Mouse (Mus musculus): Measurements from ENCODE around the gene Ssr2. TPM values are rescaled to one million over a fixed set of nuclear protein-coding genes. Genes with fewer than 3 reads are reported as not detected.
"Not testable (repeated sequence)": the region's sequence is repeated elsewhere in the genome, so short reads cannot be mapped to it uniquely, and the experiment has no call there.

Ssr2 gene
- total RNA-seq, 1 experiment from 2014 or later: 110 TPM

DNA sequence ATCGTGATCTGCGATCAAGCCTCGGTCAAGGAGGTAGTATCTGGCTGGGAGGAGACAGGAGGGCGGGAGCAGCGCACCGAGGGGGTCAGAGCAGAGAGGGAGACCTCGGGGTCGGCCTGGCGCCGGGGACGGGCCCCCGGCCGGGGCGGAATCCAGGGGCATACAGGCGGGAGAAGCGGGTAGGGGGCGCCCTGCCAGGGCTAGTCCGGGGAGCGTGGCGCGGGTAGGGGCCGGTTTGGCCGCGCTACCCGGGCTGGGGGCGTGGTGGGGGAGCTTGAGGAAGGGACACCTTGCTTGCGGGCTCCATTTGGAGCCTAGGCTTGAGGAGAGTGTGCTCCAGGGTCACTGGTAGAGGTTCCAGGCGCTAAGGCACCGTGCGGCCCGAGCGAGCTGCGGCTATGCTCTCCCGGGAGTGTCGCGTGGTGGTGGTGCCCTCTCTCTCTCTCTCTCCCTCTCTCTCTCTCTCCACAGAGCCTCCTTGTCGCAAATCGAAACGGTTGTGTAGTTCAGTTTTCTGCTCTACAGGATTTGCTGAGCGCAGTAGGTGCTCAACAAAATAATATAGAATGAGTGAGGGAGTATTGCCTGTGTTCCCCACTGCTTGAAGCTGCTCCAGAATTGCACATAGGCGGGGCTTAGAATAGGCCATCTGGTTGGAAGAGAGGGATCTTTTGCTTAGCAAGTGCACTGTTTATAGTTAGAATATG, 21.6 kb upstream of the Ssr2 start:
- no peak for ATAC-seq (replicated peaks in 1 of 2; ENCODE audit: insufficient read depth in 1 of 2, low FRiP score in 2 of 2, low TSS enrichment in 1 of 2, low read depth in 1 of 2, poor library complexity in 2 of 2, severe bottlenecking in 2 of 2)

DNA sequence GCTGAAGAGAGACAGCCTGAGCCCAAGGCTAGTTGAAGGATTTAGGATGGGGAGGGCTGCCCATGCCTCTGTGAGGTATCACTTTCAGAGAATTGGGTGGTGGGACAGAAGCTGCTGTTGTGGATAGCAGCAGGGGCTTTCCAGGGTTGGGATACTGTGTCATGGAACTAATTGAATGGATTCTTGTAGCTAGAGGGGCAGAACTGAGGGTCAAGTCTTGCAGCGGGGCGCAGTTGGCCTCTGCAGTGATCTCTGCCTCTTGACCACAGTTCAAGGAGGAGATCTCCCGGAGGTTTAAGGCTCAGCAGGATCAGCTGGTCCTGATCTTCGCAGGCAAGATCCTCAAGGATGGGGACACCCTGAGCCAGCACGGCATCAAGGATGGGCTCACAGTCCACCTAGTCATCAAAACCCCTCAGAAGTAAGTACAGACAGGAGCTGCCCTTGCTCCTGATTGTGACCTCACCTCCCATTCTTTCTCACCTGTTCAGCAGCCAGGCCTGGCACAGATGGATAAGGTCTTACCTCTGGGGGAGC, 20.5 kb upstream of the Ssr2 start:
- ATAC-seq (replicated peaks in 1 of 2; ENCODE audit: insufficient read depth in 1 of 2, low FRiP score in 2 of 2, low TSS enrichment in 1 of 2, low read depth in 1 of 2, poor library complexity in 2 of 2, severe bottlenecking in 2 of 2): no peak

DNA sequence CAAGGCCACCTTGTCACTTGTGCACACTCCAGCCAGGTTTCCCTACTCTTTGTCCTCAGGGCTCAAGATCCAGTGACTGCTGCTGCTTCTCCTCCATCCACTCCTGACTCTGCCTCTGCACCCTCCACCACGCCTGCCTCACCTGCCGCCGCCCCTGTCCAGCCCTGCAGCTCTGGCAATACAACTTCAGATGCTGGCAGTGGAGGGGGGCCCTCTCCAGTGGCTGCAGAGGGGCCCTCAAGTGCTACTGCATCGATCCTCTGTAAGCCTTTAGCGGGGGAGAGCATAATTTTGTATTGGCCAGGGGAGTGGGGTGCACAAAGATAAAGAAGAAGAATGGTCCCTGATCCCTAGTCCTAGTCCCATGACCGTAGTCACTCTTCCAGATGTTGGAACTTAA, 19.9 kb upstream of the Ssr2 start:
- no peak for ATAC-seq (replicated peaks in 1 of 2; ENCODE audit: insufficient read depth in 1 of 2, low FRiP score in 2 of 2, low TSS enrichment in 1 of 2, low read depth in 1 of 2, poor library complexity in 2 of 2, severe bottlenecking in 2 of 2)

DNA sequence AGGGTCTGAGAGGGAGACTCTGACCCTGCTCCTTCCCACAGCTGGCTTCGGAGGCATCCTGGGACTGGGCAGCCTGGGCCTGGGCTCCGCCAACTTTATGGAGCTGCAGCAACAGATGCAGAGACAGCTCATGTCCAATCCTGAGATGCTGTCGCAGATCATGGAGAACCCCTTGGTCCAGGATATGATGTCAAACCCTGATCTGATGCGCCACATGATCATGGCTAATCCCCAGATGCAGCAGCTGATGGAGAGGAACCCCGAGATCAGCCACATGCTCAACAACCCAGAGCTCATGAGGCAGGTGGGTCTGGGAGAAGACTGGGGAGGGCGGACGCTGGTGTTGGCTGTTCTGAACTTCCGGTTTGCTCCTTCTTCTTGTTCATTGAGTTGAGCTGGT, 19.1 kb upstream of the Ssr2 start:
- ATAC-seq (replicated peaks in 1 of 2; ENCODE audit: insufficient read depth in 1 of 2, low FRiP score in 2 of 2, low TSS enrichment in 1 of 2, low read depth in 1 of 2, poor library complexity in 2 of 2, severe bottlenecking in 2 of 2): no peak

DNA sequence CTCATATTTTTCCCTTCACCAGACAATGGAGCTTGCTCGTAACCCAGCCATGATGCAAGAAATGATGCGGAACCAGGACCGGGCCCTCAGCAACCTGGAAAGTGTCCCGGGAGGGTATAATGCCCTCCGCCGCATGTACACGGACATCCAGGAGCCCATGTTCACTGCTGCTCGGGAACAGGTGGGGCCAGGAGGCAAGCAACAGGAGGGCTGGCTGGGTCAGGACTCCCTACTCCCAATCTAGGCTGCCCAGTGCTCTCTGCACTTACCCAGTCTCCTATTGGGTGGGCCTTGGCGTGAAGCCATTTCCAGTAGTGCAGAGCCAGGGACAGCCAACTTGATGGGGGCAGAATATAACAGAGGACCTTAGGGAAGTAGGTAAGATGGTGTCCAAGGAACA, 16.1 kb upstream of the Ssr2 start:
- ATAC-seq (replicated peaks in 1 of 2; ENCODE audit: insufficient read depth in 1 of 2, low FRiP score in 2 of 2, low TSS enrichment in 1 of 2, low read depth in 1 of 2, poor library complexity in 2 of 2, severe bottlenecking in 2 of 2): no peak

DNA sequence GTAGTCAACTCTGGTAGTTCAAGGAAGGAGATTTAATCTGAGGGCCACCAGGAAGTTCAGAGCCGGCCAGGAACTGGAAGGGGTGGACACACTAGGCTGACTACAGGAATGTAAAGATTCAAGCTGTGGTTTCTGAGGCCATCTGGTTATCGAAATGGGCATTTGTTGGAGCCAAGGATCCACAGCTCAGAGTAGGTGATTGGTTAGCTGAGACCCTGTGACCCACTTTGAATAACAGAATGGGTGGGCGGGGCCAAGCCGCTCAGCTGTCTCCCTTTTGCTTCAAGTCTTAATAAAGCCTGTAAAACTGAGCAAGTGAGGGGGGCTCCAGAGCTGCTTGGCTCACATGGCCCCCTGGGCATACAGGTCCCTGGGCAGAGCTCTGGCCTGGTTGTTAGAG, 13.7 kb upstream of the Ssr2 start:
- no peak for ATAC-seq (replicated peaks in 1 of 2; ENCODE audit: insufficient read depth in 1 of 2, low FRiP score in 2 of 2, low TSS enrichment in 1 of 2, low read depth in 1 of 2, poor library complexity in 2 of 2, severe bottlenecking in 2 of 2)

DNA sequence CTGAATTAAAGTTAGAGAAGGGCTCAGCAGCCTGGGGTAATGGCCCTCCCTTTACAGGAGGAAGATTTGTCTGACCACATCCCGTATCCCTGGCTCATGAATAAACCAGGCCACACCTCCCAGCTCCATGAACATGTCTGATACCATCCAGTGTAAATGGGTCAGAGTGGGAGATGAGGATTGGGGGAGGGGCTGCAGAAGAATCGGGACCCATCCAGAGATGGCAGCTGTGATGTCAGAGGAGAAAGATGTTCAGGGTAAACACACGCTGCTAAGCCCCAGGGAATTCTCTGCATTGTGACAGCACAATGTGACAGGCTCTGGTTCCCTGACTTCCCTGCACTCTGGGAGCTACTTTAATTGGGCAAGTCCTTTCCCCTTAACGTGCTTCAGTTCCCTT, 12.2 kb upstream of the Ssr2 start:
- no peak for ATAC-seq (replicated peaks in 1 of 2; ENCODE audit: insufficient read depth in 1 of 2, low FRiP score in 2 of 2, low TSS enrichment in 1 of 2, low read depth in 1 of 2, poor library complexity in 2 of 2, severe bottlenecking in 2 of 2)

DNA sequence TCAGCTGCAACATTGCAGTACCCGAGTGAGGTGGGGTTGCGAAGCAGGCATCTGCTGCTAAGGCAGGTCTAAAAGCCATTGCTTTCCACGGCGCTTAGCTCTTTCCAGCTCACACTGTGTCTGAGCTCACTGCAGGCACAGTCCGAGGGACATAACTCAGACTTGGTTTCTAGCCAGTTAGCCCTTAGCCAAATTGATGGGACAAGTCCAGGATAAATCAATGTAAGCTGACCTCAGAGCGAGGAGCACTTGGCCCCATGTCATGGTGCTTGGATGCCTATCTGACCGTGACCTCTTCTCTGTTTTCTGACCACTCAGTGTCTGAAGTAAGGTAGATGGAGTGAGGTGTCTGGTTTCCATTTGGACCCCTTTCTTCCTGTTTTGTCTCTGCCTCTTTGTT, 11.7 kb upstream of the Ssr2 start:
- no peak for ATAC-seq (replicated peaks in 1 of 2; ENCODE audit: insufficient read depth in 1 of 2, low FRiP score in 2 of 2, low TSS enrichment in 1 of 2, low read depth in 1 of 2, poor library complexity in 2 of 2, severe bottlenecking in 2 of 2)

DNA sequence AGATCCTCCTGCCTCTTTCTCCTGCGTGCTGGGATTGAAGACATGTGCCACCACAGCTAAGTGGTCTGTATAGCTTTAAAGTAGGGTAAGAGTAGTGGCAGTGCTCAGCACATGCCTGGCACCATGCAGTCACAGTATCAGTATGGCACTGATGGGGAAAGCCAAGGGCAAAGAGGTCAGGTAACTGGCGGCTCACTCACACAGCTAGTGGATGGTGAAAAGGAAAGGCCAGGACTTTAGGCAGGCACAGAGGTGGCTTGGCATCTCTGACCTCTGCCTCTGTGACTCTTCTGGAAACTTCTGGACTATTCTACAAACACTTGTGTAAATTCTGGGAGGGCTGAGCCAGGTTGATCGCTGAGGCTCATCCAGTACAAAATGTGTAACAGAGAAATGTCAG, 9.6 kb upstream of the Ssr2 start:
- no peak for ATAC-seq (replicated peaks in 1 of 2; ENCODE audit: insufficient read depth in 1 of 2, low FRiP score in 2 of 2, low TSS enrichment in 1 of 2, low read depth in 1 of 2, poor library complexity in 2 of 2, severe bottlenecking in 2 of 2)

DNA sequence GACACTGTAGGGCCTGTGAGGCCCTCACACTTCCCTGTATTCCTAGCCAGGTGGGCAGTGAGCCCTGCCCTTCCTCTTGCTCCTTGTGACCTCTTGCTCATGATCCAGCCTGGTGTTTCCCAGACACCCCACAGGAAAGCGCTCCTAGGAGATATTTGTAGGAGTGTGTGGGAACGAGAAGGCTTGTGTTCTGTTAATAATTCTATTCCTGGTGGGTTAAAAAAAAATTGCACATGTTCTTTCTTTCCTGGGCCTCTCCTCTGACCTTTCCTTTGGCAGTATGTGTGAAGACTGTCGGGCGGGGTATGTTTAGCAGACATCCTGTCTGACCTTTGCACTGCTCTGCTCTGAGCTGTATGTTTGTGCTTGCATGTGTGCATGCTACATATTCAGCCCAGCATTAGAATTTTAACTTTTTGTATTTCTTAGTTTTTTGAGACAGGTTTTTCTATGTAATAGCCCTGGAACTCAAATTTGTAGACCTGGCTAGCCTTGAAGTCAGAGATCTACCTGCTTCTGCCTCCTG, 9.1 kb upstream of the Ssr2 start:
- no peak for ATAC-seq (replicated peaks in 1 of 2; ENCODE audit: insufficient read depth in 1 of 2, low FRiP score in 2 of 2, low TSS enrichment in 1 of 2, low read depth in 1 of 2, poor library complexity in 2 of 2, severe bottlenecking in 2 of 2)

DNA sequence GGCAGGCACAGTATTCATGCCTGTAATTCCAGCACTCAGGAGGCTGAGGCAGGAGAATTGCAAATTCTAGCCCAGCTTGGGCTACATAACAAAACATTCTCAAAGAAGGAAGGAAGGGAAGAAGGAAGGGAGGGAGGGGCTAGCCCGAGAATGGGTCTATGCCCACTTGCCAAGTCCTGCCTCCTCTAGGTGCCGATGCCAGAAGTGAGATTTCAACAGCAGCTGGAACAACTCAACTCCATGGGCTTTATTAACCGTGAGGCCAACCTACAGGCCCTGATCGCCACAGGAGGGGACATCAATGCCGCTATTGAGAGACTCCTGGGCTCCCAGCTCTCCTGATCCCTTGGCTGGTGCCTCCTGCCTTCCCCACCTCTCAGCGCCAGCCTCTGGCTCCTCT, 7.8 kb upstream of the Ssr2 start:
- no peak for ATAC-seq (replicated peaks in 1 of 2; ENCODE audit: insufficient read depth in 1 of 2, low FRiP score in 2 of 2, low TSS enrichment in 1 of 2, low read depth in 1 of 2, poor library complexity in 2 of 2, severe bottlenecking in 2 of 2)

DNA sequence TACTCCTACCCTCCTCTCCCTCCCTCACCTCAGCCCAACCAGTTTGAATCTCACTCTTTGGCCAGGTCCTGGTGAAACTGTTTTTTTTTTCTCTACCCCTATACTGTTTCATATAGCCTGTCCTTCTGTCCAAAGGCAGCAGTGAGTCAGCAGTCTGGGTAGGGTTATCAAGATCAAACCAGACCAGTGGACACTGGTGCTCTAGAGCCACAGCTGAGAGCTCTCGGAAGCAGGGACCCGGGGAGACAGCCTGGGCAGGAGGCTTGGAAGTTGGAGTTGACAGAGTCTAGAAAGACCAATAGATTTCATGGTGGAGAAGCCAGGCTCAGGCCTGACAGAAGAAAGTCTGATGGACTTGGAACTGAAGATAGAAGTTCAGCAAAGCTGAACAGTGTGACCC, 7.1 kb upstream of the Ssr2 start:
- no peak for ATAC-seq (replicated peaks in 1 of 2; ENCODE audit: insufficient read depth in 1 of 2, low FRiP score in 2 of 2, low TSS enrichment in 1 of 2, low read depth in 1 of 2, poor library complexity in 2 of 2, severe bottlenecking in 2 of 2)

DNA sequence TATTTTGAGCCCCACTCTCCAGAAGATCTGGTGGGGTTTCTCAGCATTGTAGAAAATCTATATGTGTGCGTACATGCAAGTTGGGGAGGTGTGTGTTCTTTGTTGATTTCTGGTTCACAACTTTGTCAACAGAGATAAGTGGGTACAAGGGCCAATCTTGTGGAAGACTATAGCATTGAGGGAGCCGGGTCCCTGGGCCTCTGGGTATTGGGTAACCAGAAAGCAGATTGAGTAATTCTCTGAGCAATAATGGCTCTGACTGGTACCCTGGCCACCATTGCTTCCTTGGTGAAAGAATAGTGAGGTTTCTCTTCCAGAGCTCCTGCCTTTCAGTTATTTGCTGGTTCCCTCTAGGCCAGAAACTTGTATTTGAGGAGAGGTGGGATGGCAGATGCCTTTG, 6.6 kb upstream of the Ssr2 start:
- no peak; a peak in 1 of 4 replicates for ATAC-seq (replicated peaks in 1 of 2; ENCODE audit: insufficient read depth in 1 of 2, low FRiP score in 2 of 2, low TSS enrichment in 1 of 2, low read depth in 1 of 2, poor library complexity in 2 of 2, severe bottlenecking in 2 of 2)

DNA sequence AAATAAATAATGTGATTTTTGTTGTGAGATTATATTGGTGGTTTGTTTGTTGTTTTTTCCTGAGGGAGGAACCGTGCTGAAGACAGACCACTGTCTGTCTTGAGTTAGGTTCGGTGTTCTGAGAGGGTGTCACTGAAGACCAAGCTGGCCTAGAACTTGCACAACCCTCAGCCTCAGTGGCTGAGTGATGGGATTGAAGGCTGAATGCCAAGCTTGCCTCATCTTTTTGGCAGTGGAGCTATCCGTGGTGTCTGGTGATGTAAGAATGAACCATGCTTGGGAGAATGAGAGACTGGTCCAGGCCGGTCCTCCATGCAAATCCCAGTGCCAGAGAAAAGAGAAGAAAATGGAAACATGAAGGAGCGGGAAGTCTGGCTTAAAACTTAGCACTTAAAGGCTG, 6.0 kb upstream of the Ssr2 start:
- ATAC-seq (replicated peaks in 1 of 2; ENCODE audit: insufficient read depth in 1 of 2, low FRiP score in 2 of 2, low TSS enrichment in 1 of 2, low read depth in 1 of 2, poor library complexity in 2 of 2, severe bottlenecking in 2 of 2): no peak

DNA sequence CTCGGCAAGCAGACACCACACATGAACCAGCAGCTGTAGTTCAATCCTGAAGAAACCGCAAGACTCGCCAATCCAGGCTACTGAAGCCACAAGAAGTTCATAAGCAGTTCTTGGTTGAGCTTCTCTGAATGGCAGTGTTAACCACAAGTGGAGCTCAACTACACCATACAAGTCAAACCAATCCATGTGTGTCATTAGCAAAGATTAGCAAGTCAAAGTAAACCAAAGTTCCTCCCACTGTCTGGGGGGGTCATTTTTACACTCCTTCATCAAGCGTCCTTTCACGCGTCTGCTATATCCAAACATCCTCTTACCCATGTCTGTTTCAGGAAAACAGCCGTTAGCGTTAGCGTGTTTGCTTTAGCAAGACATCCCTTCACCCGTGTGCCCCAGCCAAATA, 5.3 kb upstream of the Ssr2 start:
- no peak for ATAC-seq (replicated peaks in 1 of 2; ENCODE audit: insufficient read depth in 1 of 2, low FRiP score in 2 of 2, low TSS enrichment in 1 of 2, low read depth in 1 of 2, poor library complexity in 2 of 2, severe bottlenecking in 2 of 2)

DNA sequence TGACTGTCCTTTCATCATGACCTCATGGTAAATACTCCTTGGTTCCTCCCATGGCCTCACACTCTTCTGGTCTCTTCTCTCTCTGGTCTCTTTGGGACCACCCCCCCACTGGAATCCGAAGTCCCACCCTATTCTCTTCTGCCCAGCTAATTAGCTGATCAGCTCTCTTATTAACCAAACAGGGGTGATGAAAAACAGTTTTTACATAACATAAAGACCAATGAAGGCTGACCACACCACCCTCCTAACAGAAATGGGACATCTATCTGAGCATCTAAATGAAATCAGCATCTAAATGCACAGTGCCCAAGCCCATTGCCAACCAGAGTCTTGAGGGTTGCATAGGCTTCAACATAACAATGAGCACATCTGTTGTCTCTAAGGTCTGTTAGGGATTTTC, 3.8 kb upstream of the Ssr2 start:
- ATAC-seq (replicated peaks in 1 of 2; ENCODE audit: insufficient read depth in 1 of 2, low FRiP score in 2 of 2, low TSS enrichment in 1 of 2, low read depth in 1 of 2, poor library complexity in 2 of 2, severe bottlenecking in 2 of 2): no peak

DNA sequence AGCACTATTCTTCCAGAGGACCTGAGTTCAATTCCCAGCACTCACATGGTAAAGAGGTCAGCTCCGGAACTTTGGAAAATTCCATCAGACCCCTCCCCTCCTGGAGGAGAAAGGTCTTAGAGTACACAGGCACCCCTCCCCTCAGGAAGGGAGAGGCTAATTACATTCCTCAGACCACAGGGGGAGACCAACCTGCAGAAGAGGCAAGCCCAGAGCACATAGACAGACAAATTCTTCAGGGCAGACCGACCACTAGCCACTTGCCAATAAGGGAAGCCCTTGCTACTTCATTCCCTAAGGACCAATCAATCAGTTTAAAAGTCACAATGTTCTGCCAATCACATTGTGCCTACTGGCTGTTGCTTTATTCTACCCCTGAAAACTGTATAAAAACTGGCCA, 2.8 kb upstream of the Ssr2 start:
- no peak for ATAC-seq (replicated peaks in 1 of 2; ENCODE audit: insufficient read depth in 1 of 2, low FRiP score in 2 of 2, low TSS enrichment in 1 of 2, low read depth in 1 of 2, poor library complexity in 2 of 2, severe bottlenecking in 2 of 2)

DNA sequence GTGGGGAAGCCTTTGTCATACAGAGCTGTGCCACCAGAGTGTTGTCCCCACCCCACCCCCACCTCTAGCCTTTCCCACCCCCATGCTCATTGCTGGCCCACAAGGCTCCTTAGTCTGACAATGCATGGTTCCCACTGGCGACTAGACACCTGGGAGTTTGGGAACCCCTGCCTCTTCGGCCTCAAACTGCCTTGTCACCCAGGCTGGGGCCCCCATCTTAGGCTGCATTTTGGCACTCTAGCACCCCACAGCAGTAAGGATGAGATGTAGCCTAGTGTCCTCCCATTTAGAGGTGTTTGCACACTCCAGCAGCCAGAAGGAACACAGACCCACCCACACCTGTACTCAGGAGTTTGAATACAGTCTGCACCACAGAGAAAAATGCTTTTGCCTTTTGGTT, 1.9 kb upstream of the Ssr2 start:
- no peak for ATAC-seq (replicated peaks in 1 of 2; ENCODE audit: insufficient read depth in 1 of 2, low FRiP score in 2 of 2, low TSS enrichment in 1 of 2, low read depth in 1 of 2, poor library complexity in 2 of 2, severe bottlenecking in 2 of 2)

DNA sequence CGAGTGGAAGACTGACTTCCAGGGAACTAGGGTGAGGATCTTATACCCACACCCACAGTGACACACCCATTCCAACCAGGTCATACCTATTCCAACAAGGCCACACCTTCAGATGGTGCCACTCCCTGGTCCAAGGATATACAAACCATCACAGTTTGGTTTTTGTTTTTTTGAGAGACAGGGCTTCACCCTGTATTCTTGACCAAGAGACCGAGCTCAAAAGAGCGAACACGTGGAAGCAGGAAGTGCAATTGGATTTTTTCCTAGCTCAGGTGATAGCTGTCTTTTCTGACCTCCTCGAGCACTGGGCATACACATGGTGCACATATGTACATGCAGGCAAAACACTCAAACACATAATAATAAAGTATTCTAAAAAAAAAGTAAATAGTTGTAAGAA, 2.2 kb downstream of the Ssr2 start:
- ATAC-seq (replicated peaks in 1 of 2; ENCODE audit: insufficient read depth in 1 of 2, low FRiP score in 2 of 2, low TSS enrichment in 1 of 2, low read depth in 1 of 2, poor library complexity in 2 of 2, severe bottlenecking in 2 of 2): not testable (repeated sequence)
